Mouse (Mus musculus) spleen, adult 2 months (tissue): ENCODE measurements around the gene Wwox. TPM values are rescaled to one million over a fixed set of nuclear protein-coding genes. Genes with fewer than 3 reads are reported as not detected.

Experiments
- DNase-seq, 2 experiments: peaks; one replicate each; pipeline versions ENCODE4 v3.0.0 to v3.0.0-alpha.2; 2012 to 2021; ENCODE audit warnings: low spot score in 2 of 2, low read depth in 1 of 2
- H3K27ac ChIP-seq: fragments of 200-500 bp; 2 replicates; pipeline ENCODE4 v1.5.1; 2012; ENCODE audit warnings: low read length, inconsistent platforms; ENCODE audit not compliant: insufficient read depth
- H3K27me3 ChIP-seq: fragments of 200-500 bp; 2 replicates; pipeline ENCODE4 v1.6.1; 2012; ENCODE audit warnings: mild to moderate bottlenecking, moderate library complexity, low read length, inconsistent platforms; ENCODE audit not compliant: control insufficient read depth, insufficient read depth
- H3K36me3 ChIP-seq: fragments of 200-500 bp; 2 replicates; pipeline ENCODE4 v1.6.1; 2012; ENCODE audit warnings: mild to moderate bottlenecking, low read length, inconsistent platforms; ENCODE audit not compliant: control insufficient read depth, insufficient read depth
- H3K4me1 ChIP-seq: fragments of 200-500 bp; 2 replicates; pipeline ENCODE4 v1.6.1; 2011; ENCODE audit warnings: inconsistent platforms; ENCODE audit not compliant: control insufficient read depth, insufficient read depth, insufficient read length
- H3K4me3 ChIP-seq: fragments of 200-500 bp; 2 replicates; pipeline ENCODE4 v1.5.1; 2011; ENCODE audit warnings: mild to moderate bottlenecking, inconsistent platforms; ENCODE audit not compliant: insufficient read depth, insufficient read length; ENCODE audit errors: extremely low read depth
- CTCF ChIP-seq: fragments of 200-500 bp; IDR thresholded peaks from 2 replicates; pipeline ENCODE4 v1.5.1; 2011; ENCODE audit warnings: mild to moderate bottlenecking, inconsistent platforms; ENCODE audit not compliant: insufficient read depth, insufficient read length, insufficient replicate concordance; ENCODE audit errors: extremely low read depth
- POLR2A ChIP-seq: fragments of 200-500 bp; IDR thresholded peaks from 2 replicates; pipeline ENCODE4 v1.6.1; 2011; ENCODE audit warnings: low read depth, low read length, inconsistent platforms
- WGBS: fragments of 180-500 bp; shearing (Covaris S2); methylation state at CpG from one replicate; pipeline ENCODE4 v1.1.7; 2018; 5-methylcytosine and 5-hydroxymethylcytosine counted together
- polyA plus RNA-seq: library from polyadenylated mRNA; depleted of rRNA; stranded (reverse); fragments of >200 nt; gene quantifications from 2 replicates; pipeline ENCODE4 v1.2.3, GENCODE M21; 2012

The Wwox gene
- polyA plus RNA-seq, 1 experiment, result 3.8 TPM

GRCm38 (mm10) chr8:114878449-114879276 lies 439.2 kb downstream of the Wwox start:
- Histone ChIP-seq H3K4me3 (no peak overlapping the region), H3K27me3 (no peaks in the 10 kb centered on the region), H3K27ac (peak overlapping the region; percentile 91), H3K36me3 (no peaks in the 10 kb centered on the region), H3K4me1 (peaks cover 34% of the 10 kb centered on the region)
- WGBS, result 47% methylated on average over 14 of the region's 14 CpGs
- no peak for TF ChIP-seq POLR2A
- no peak for TF ChIP-seq CTCF
- DNase-seq, result no peak

- TF ChIP-seq POLR2A, result no peak
- TF ChIP-seq CTCF, result no peak
- no peak overlapping the region for H3K4me3 ChIP-seq
- peaks cover 34% of the 10 kb centered on the region for H3K4me1 ChIP-seq
- 59% methylated on average over 4 of the region's 4 CpGs for WGBS
- no peaks in the 10 kb centered on the region for H3K36me3 ChIP-seq
- H3K27me3 ChIP-seq, result no peaks in the 10 kb centered on the region
- peak overlapping the region; percentile 91 for H3K27ac ChIP-seq
- no peak for DNase-seq
Measured at GRCm38 (mm10) chr8:114879277-114879568, 439.8 kb downstream of the Wwox start.

- WGBS, result 2% methylated on average over 2 of the region's 2 CpGs
- Histone ChIP-seq H3K27me3 (no peaks in the 10 kb centered on the region), H3K36me3 (no peaks in the 10 kb centered on the region), H3K4me3 (no peak overlapping the region), H3K4me1 (peaks cover 34% of the 10 kb centered on the region), H3K27ac (peak overlapping the region; percentile 91)
- TF ChIP-seq POLR2A (no peak), CTCF (no peak)
- DNase-seq, result peak in 1 of 2 experiments; percentile 32
Measured at GRCm38 (mm10) chr8:114879678-114880077, 440.2 kb downstream of the Wwox start.

GRCm38 (mm10) chr8:114880475-114881135 lies 441.1 kb downstream of the Wwox start:
- 6% methylated on average over 8 of the region's 8 CpGs for WGBS
- DNase-seq, result peak in 1 of 2 experiments; percentile 49
- Histone ChIP-seq H3K27me3 (no peaks in the 10 kb centered on the region), H3K4me3 (no peak overlapping the region), H3K36me3 (no peaks in the 10 kb centered on the region), H3K27ac (peak overlapping the region; percentile 91), H3K4me1 (peaks cover 39% of the 10 kb centered on the region)
- TF ChIP-seq POLR2A (no peak), CTCF (no peak)

GRCm38 (mm10) chr8:114881891-114882401 lies 442.5 kb downstream of the Wwox start:
- peak; percentile 72 to 73 for DNase-seq
- Histone ChIP-seq H3K27me3 (no peaks in the 10 kb centered on the region), H3K4me3 (no peak overlapping the region), H3K36me3 (no peaks in the 10 kb centered on the region), H3K4me1 (peaks cover 40% of the 10 kb centered on the region), H3K27ac (peak overlapping the region; percentile 95)
- 23% methylated on average over 5 of the region's 5 CpGs for WGBS
- TF ChIP-seq POLR2A (no peak), CTCF (peak; percentile 61; the same call in 1 of the 2 replicates)

GRCm38 (mm10) chr8:114882504-114882903 lies 443.0 kb downstream of the Wwox start:
- Histone ChIP-seq H3K27me3 (no peaks in the 10 kb centered on the region), H3K4me1 (peaks cover 40% of the 10 kb centered on the region), H3K4me3 (no peak overlapping the region), H3K27ac (peak overlapping the region; percentile 95), H3K36me3 (no peaks in the 10 kb centered on the region)
- TF ChIP-seq CTCF (no peak), POLR2A (no peak)
- WGBS, result 12% methylated on average over 4 of the region's 4 CpGs
- no peak for DNase-seq
